19 mouse cellular contexts compared by ENCODE assay signal in the genomic region with DNA sequence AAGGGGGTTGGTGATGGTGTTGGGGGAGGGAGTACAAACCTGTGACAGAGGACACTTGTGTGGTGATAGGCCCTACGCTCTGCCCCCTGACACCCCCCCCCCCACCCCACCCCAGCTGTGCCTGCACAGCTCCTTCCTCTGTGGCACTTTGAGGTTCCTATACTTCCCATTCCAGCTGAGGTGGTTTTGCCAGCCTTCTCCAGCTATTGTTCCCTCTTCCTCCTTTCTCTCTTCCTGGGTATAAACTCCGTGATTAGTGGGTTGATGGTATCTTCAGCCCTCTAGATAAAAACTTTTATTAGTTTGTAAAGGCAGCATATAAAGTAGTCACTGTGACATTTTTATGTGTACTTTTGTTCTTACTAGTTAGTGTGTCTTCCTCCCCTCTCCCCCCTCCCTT. TPM values are rescaled to one million over a fixed set of nuclear protein-coding genes. Genes with fewer than 3 reads are reported as not detected.
DNase-seq lines count a peak whose midpoint lies in the region; ATAC-seq lines count a peak whose summit lies in the region.
"Had no signal": no experiment of that assay in that cellular context is flagged by ENCODE, and none has a peak within 500 bp of the region (broad histone marks: within the 10 kb centered on the region; RNA-seq: fewer than 3 reads in every experiment).

No protein-coding gene starts in this region.

- ATAC-seq in forebrain, embryonic 11.5 days (replicated peaks; ENCODE audit: low FRiP score) = no peak
- ATAC-seq in forebrain, embryonic 13.5 days = no peak
- no peak for ATAC-seq in hindbrain, embryonic 16.5 days
- ATAC-seq in lung, embryonic 15.5 days (ENCODE audit: borderline replicate concordance, extremely low read depth, low FRiP score, low TSS enrichment) = 0 out of 2 replicates have a peak, but pooled peaks have one; percentile 32
- ATAC-seq: midbrain, embryonic 15.5 days; Patski had no signal

- no peak overlapping the region for H3K9ac ChIP-seq in forebrain, embryonic 11.5 days (ENCODE audit: low read length)
- no peak overlapping the region for H3K9ac ChIP-seq in forebrain, embryonic 13.5 days
- H3K9ac ChIP-seq in hindbrain, embryonic 16.5 days (ENCODE audit: low read depth, low read length) = no peak overlapping the region
- H3K9ac ChIP-seq in lung, embryonic 15.5 days = no peak overlapping the region
- H3K9ac ChIP-seq: liver, embryonic 13.5 days; midbrain, embryonic 15.5 days; neural tube, embryonic 13.5 days had no signal

- peaks cover 44% of the 10 kb centered on the region for H3K4me1 ChIP-seq in forebrain, embryonic 11.5 days (replicated peaks; ENCODE audit: control insufficient read depth, insufficient read depth, low read length)
- H3K4me1 ChIP-seq in forebrain, embryonic 13.5 days = peaks cover 52% of the 10 kb centered on the region
- peaks cover 71% of the 10 kb centered on the region for H3K4me1 ChIP-seq in hindbrain, embryonic 10.5 days (replicated peaks)
- peaks cover 3% of the 10 kb centered on the region for H3K4me1 ChIP-seq in hindbrain, embryonic 16.5 days (ENCODE audit: control insufficient read depth, insufficient read depth, low read depth, low read length)
- peaks cover 14% of the 10 kb centered on the region for H3K4me1 ChIP-seq in lung, embryonic 15.5 days
- H3K4me1 ChIP-seq in limb, embryonic 10.5 days = peaks cover 26% of the 10 kb centered on the region
- H3K4me1 ChIP-seq: liver, embryonic 13.5 days had no signal

- H3K27me3 ChIP-seq in forebrain, embryonic 11.5 days (ENCODE audit: control insufficient read depth, insufficient read depth, low read length) = no peaks in the 10 kb centered on the region
- H3K27me3 ChIP-seq in forebrain, embryonic 13.5 days = no peaks in the 10 kb centered on the region
- H3K27me3 ChIP-seq in hindbrain, embryonic 10.5 days (ENCODE audit: insufficient read depth, poor library complexity, severe bottlenecking) = no peaks in the 10 kb centered on the region
- no peaks in the 10 kb centered on the region for H3K27me3 ChIP-seq in hindbrain, embryonic 16.5 days (replicated peaks; ENCODE audit: control insufficient read depth, insufficient read depth, low read length)
- H3K27me3 ChIP-seq in lung, embryonic 15.5 days = no peaks in the 10 kb centered on the region
- H3K27me3 ChIP-seq in limb, embryonic 10.5 days (ENCODE audit: low read depth, poor library complexity, severe bottlenecking) = no peaks in the 10 kb centered on the region
- H3K27me3 ChIP-seq: liver, embryonic 13.5 days; midbrain, embryonic 15.5 days; neural tube, embryonic 13.5 days had no signal

- 43% methylated on average over 2 of the region's 2 CpGs for WGBS in forebrain, embryonic 11.5 days
- 32% methylated on average over 2 of the region's 2 CpGs for WGBS in forebrain, embryonic 13.5 days
- WGBS in hindbrain, embryonic 10.5 days = 44% methylated on average over 2 of the region's 2 CpGs
- WGBS in hindbrain, embryonic 16.5 days = 40% methylated on average over 1 of the region's 2 CpGs
- 55% methylated on average over 2 of the region's 2 CpGs for WGBS in lung, embryonic 15.5 days
- WGBS in limb, embryonic 10.5 days = 60% methylated on average over 2 of the region's 2 CpGs

- no peak overlapping the region for H3K4me3 ChIP-seq in forebrain, embryonic 11.5 days (ENCODE audit: low read depth, low read length)
- no peak overlapping the region for H3K4me3 ChIP-seq in forebrain, embryonic 13.5 days
- no peak overlapping the region; the same call in 1 of the 2 replicates for H3K4me3 ChIP-seq in hindbrain, embryonic 10.5 days
- H3K4me3 ChIP-seq in hindbrain, embryonic 16.5 days (ENCODE audit: low read length) = no peak overlapping the region
- H3K4me3 ChIP-seq in lung, embryonic 15.5 days = no peak overlapping the region
- H3K4me3 ChIP-seq in limb, embryonic 10.5 days = no peak overlapping the region
- H3K4me3 ChIP-seq: liver, embryonic 13.5 days; midbrain, embryonic 15.5 days; neural tube, embryonic 13.5 days had no signal

- no peak for DNase-seq in forebrain, embryonic 11.5 days (ENCODE audit: low spot score)
- no peak for DNase-seq in hindbrain, embryonic 10.5 days (ENCODE audit: low spot score)
- DNase-seq in lung, postnatal 14 days = no peak
- DNase-seq in limb, embryonic 10.5 days (ENCODE audit: low spot score) = no peak
- DNase-seq in right cerebral cortex, postnatal 14 days = no peak
- DNase-seq: cerebellum, adult 18-20 months; kidney, postnatal 10 days; layer of hippocampus, adult 9-11 months; liver, embryonic 13.5 days; spleen, adult 18-20 months had no signal

- no peaks in the 10 kb centered on the region for H3K9me3 ChIP-seq in forebrain, embryonic 11.5 days (ENCODE audit: control insufficient read depth, low read length)
- H3K9me3 ChIP-seq in forebrain, embryonic 13.5 days (replicated peaks) = no peaks in the 10 kb centered on the region
- no peaks in the 10 kb centered on the region for H3K9me3 ChIP-seq in hindbrain, embryonic 10.5 days
- H3K9me3 ChIP-seq in hindbrain, embryonic 16.5 days (ENCODE audit: control insufficient read depth, low read length) = no peaks in the 10 kb centered on the region
- no peaks in the 10 kb centered on the region for H3K9me3 ChIP-seq in lung, embryonic 15.5 days
- no peaks in the 10 kb centered on the region for H3K9me3 ChIP-seq in limb, embryonic 10.5 days (replicated peaks)
- H3K9me3 ChIP-seq: liver, embryonic 13.5 days; midbrain, embryonic 15.5 days; neural tube, embryonic 13.5 days had no signal

- peak overlapping the region; percentile 79; the same call in 1 of the 2 replicates for H3K27ac ChIP-seq in forebrain, embryonic 11.5 days (ENCODE audit: low read depth, low read length)
- no peak overlapping the region for H3K27ac ChIP-seq in forebrain, embryonic 13.5 days
- H3K27ac ChIP-seq in hindbrain, embryonic 10.5 days = peak overlapping the region; percentile 84
- no peak overlapping the region for H3K27ac ChIP-seq in hindbrain, embryonic 16.5 days (ENCODE audit: low read depth, low read length)
- H3K27ac ChIP-seq in lung, embryonic 15.5 days = peak overlapping the region; percentile 74
- peak overlapping the region; percentile 21; the same call in 1 of the 2 replicates for H3K27ac ChIP-seq in limb, embryonic 10.5 days
- H3K27ac ChIP-seq: liver, embryonic 13.5 days; macrophage; midbrain, embryonic 15.5 days had no signal

- no peaks in the 10 kb centered on the region; the same call in 1 of the 2 replicates for H3K36me3 ChIP-seq in forebrain, embryonic 11.5 days (ENCODE audit: control insufficient read depth, insufficient read depth, low read length)
- no peaks in the 10 kb centered on the region for H3K36me3 ChIP-seq in forebrain, embryonic 13.5 days (ENCODE audit: poor library complexity, severe bottlenecking)
- peaks cover 5% of the 10 kb centered on the region; the same call in 1 of the 2 replicates for H3K36me3 ChIP-seq in hindbrain, embryonic 10.5 days
- no peaks in the 10 kb centered on the region for H3K36me3 ChIP-seq in hindbrain, embryonic 16.5 days (ENCODE audit: control insufficient read depth, insufficient read depth, low read length)
- peaks cover 7% of the 10 kb centered on the region; the same call in 1 of the 2 replicates for H3K36me3 ChIP-seq in lung, embryonic 15.5 days
- H3K36me3 ChIP-seq in limb, embryonic 10.5 days = no peaks in the 10 kb centered on the region
- H3K36me3 ChIP-seq: liver, embryonic 13.5 days; midbrain, embryonic 15.5 days; neural tube, embryonic 13.5 days had no signal

- H3K4me2 ChIP-seq in forebrain, embryonic 11.5 days (ENCODE audit: low read depth, low read length, severe bottlenecking) = no peak overlapping the region
- no peak overlapping the region for H3K4me2 ChIP-seq in forebrain, embryonic 13.5 days
- no peak overlapping the region for H3K4me2 ChIP-seq in hindbrain, embryonic 16.5 days (ENCODE audit: low read length)
- no peak overlapping the region for H3K4me2 ChIP-seq in lung, embryonic 15.5 days
- H3K4me2 ChIP-seq: liver, embryonic 13.5 days; midbrain, embryonic 15.5 days; neural tube, embryonic 13.5 days had no signal

RNA-seq across cellular contexts. Expression of a gene that starts 58.5 kb away (rescaled TPM):
- not detected in 2 replicates for polyA plus RNA-seq in forebrain, embryonic 11.5 days (2014; fragmentation: Nextera tagmentation; extraction: Ambion mirVana)
- polyA plus RNA-seq in forebrain, embryonic 13.5 days (2015; fragmentation: Nextera tagmentation; extraction: Ambion mirVana) = not detected in 2 replicates
- polyA plus RNA-seq in hindbrain, embryonic 10.5 days (2016; fragmentation: Nextera tagmentation; extraction: Ambion mirVana) = not detected in 2 replicates
- polyA plus RNA-seq in hindbrain, embryonic 16.5 days (2015; fragmentation: Nextera tagmentation; extraction: Ambion mirVana) = not detected in 2 replicates
- polyA plus RNA-seq in lung, embryonic 15.5 days (2015; fragmentation: Nextera tagmentation; extraction: Ambion mirVana) = not detected in 2 replicates
- polyA plus RNA-seq in limb, embryonic 10.5 days (2016; fragmentation: Nextera tagmentation; extraction: Ambion mirVana) = not detected in 2 replicates
- polyA plus RNA-seq: cortical plate, adult 2 months; liver, embryonic 13.5 days; macrophage; midbrain, embryonic 15.5 days; neural tube, embryonic 13.5 days; Patski; urinary bladder, adult 2 months had no signal

RNA-seq across cellular contexts. Expression of a gene that starts 59.0 kb away (rescaled TPM):
- 153 and 159 TPM in 2 replicates for polyA plus RNA-seq in forebrain, embryonic 11.5 days (2014; fragmentation: Nextera tagmentation; extraction: Ambion mirVana)
- polyA plus RNA-seq in forebrain, embryonic 13.5 days (2015; fragmentation: Nextera tagmentation; extraction: Ambion mirVana) = 58.0 and 67.0 TPM in 2 replicates
- polyA plus RNA-seq in hindbrain, embryonic 10.5 days (2016; fragmentation: Nextera tagmentation; extraction: Ambion mirVana) = 56.1 and 59.4 TPM in 2 replicates
- polyA plus RNA-seq in hindbrain, embryonic 16.5 days (2015; fragmentation: Nextera tagmentation; extraction: Ambion mirVana) = 25.4 and 34.5 TPM in 2 replicates
- 134 and 135 TPM in 2 replicates for polyA plus RNA-seq in lung, embryonic 15.5 days (2015; fragmentation: Nextera tagmentation; extraction: Ambion mirVana)
- polyA plus RNA-seq in limb, embryonic 10.5 days (2016; fragmentation: Nextera tagmentation; extraction: Ambion mirVana) = 37.3 and 42.6 TPM in 2 replicates

Comparison
In these comparisons a context has a peak if more than half of its experiments do, and no peak if none do; other contexts are left out.
1. H3K27ac ChIP-seq: peak in forebrain, embryonic 11.5 days (single experiment), hindbrain, embryonic 10.5 days (single experiment), lung, embryonic 15.5 days (single experiment) and limb, embryonic 10.5 days (single experiment); none in forebrain, embryonic 13.5 days (single experiment) and hindbrain, embryonic 16.5 days (single experiment).